In the genomic region with DNA sequence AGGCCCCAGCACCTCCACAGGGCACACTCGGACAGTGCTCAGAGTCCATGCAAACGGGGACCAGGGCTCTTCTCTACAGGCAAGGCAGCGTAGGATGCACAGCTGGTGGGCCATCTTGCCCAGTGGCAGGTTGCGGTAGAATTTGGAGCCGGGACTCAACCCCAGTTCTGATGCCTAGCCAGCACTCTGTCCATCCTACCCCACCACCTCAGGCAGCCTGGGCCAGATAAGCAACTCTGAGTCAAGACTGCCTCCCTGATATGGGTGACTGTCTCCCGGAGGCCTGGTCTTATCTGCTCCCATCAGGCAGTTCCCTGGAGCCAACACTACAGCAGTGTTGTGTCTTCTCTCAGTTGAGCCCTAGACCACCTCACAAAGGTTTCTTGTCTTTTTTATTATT, we compare ENCODE assay signal across 15 mouse cellular contexts. TPM values are rescaled to one million over a fixed set of nuclear protein-coding genes. Genes with fewer than 3 reads are reported as not detected.
DNase-seq lines count a peak whose midpoint lies in the region; ATAC-seq and TF ChIP-seq lines count a peak whose summit lies in the region.
"Had no signal": no experiment of that assay in that cellular context is flagged by ENCODE, and none has a peak within 500 bp of the region (broad histone marks: within the 10 kb centered on the region; RNA-seq: fewer than 3 reads in every experiment).

No protein-coding gene starts in this region.

- no peak for TF ChIP-seq CTCF in cerebellum, adult 2 months (IDR thresholded peaks at IDR 0.05; ENCODE audit: borderline replicate concordance, insufficient read depth, low read depth, low read length)

- H3K4me1 ChIP-seq in cerebellum, adult 2 months (ENCODE audit: control insufficient read depth, insufficient read depth, low read length), result peaks cover 13% of the 10 kb centered on the region
- H3K4me1 ChIP-seq in megakaryocyte, embryonic 14.5 days, result peaks cover 63% of the 10 kb centered on the region
- H3K4me1 ChIP-seq in liver, embryonic 12.5 days, result peaks cover 80% of the 10 kb centered on the region
- peaks cover 16% of the 10 kb centered on the region for H3K4me1 ChIP-seq in intestine, embryonic 15.5 days (replicated peaks)

- H3K27me3 ChIP-seq in cerebellum, adult 2 months (ENCODE audit: control insufficient read depth, insufficient read depth, low read length), result no peaks in the 10 kb centered on the region
- no peaks in the 10 kb centered on the region for H3K27me3 ChIP-seq in megakaryocyte, embryonic 14.5 days (replicated peaks)
- no peaks in the 10 kb centered on the region for H3K27me3 ChIP-seq in liver, embryonic 12.5 days (replicated peaks)
- H3K27me3 ChIP-seq in intestine, embryonic 15.5 days (replicated peaks), result no peaks in the 10 kb centered on the region

- no peak overlapping the region for H3K4me3 ChIP-seq in cerebellum, adult 2 months (replicated peaks; ENCODE audit: insufficient read depth, low read depth, low read length)
- H3K4me3 ChIP-seq in megakaryocyte, embryonic 14.5 days (replicated peaks), result peak overlapping the region; percentile 82
- peak overlapping the region; percentile 82 for H3K4me3 ChIP-seq in liver, embryonic 12.5 days
- no peak overlapping the region for H3K4me3 ChIP-seq in intestine, embryonic 15.5 days (replicated peaks)
- H3K4me3 ChIP-seq: forebrain, embryonic 12.5 days; gastrocnemius, adult 2 months; midbrain, embryonic 12.5 days had no signal

- 90% methylated on average over 6 of the region's 6 CpGs for WGBS in cerebellum, adult 2 months
- 20% methylated on average over 6 of the region's 6 CpGs for WGBS in liver, embryonic 12.5 days (ENCODE audit: insufficient replicate concordance)
- 84% methylated on average over 6 of the region's 6 CpGs for WGBS in intestine, embryonic 15.5 days

- DNase-seq in cerebellum, adult 11 months, result peak; percentile 16
- DNase-seq in cerebellum, adult 2 months, result no peak
- peak; percentile 66 to 77 for DNase-seq in spleen, postnatal 4 days (ENCODE audit: low spot score in 2 of 2)
- no peak for DNase-seq in retina, embryonic 14.5 days (ENCODE audit: low spot score)
- DNase-seq: adrenal gland, adult 8-10 months; gastrocnemius, adult 2 months; kidney, adult 9 months; thymus, postnatal 4 days had no signal

- H3K4me2 ChIP-seq in liver, embryonic 12.5 days, result peak overlapping the region; percentile 97
- no peak overlapping the region for H3K4me2 ChIP-seq in intestine, embryonic 15.5 days (replicated peaks)
- H3K4me2 ChIP-seq: forebrain, embryonic 12.5 days; midbrain, embryonic 12.5 days had no signal

- H3K27ac ChIP-seq in cerebellum, adult 2 months (ENCODE audit: insufficient read depth, low read length), result no peak overlapping the region
- H3K27ac ChIP-seq in liver, embryonic 12.5 days, result peak overlapping the region; percentile 99
- no peak overlapping the region for H3K27ac ChIP-seq in intestine, embryonic 15.5 days
- H3K27ac ChIP-seq: forebrain, embryonic 12.5 days; gastrocnemius, adult 2 months; midbrain, embryonic 12.5 days had no signal

- ATAC-seq in megakaryocyte, adult 5-6 weeks (ENCODE audit: poor library complexity, severe bottlenecking), result no peak
- peak; percentile 82 for ATAC-seq in liver, embryonic 12.5 days
- ATAC-seq in intestine, embryonic 15.5 days, result no peak
- ATAC-seq: hindbrain, embryonic 16.5 days had no signal

- H3K9ac ChIP-seq in liver, embryonic 12.5 days, result peak overlapping the region; percentile 90
- no peak overlapping the region for H3K9ac ChIP-seq in intestine, embryonic 15.5 days
- H3K9ac ChIP-seq: forebrain, embryonic 12.5 days; midbrain, embryonic 12.5 days had no signal

- H3K36me3 ChIP-seq in megakaryocyte, embryonic 14.5 days (replicated peaks; ENCODE audit: low read length), result peaks cover 50% of the 10 kb centered on the region
- H3K36me3 ChIP-seq in liver, embryonic 12.5 days, result peaks cover 11% of the 10 kb centered on the region
- no peaks in the 10 kb centered on the region for H3K36me3 ChIP-seq in intestine, embryonic 15.5 days
- H3K36me3 ChIP-seq: forebrain, embryonic 12.5 days; midbrain, embryonic 12.5 days had no signal

- TF ChIP-seq POLR2A in cerebellum, adult 2 months (IDR thresholded peaks at IDR 0.05; ENCODE audit: borderline replicate concordance, insufficient read depth, low read length), result no peak

- no peaks in the 10 kb centered on the region for H3K9me3 ChIP-seq in megakaryocyte, embryonic 14.5 days
- no peaks in the 10 kb centered on the region for H3K9me3 ChIP-seq in liver, embryonic 12.5 days (replicated peaks)
- no peaks in the 10 kb centered on the region for H3K9me3 ChIP-seq in intestine, embryonic 15.5 days
- H3K9me3 ChIP-seq: forebrain, embryonic 12.5 days; midbrain, embryonic 12.5 days had no signal

RNA-seq across cellular contexts. Expression of a gene that starts 37.2 kb away (rescaled TPM):
- 206 and 213 TPM in 2 replicates for polyA plus RNA-seq in cerebellum, adult 2 months (2012; rRNA removed)
- polyA plus RNA-seq in megakaryocyte, embryonic 14.5 days (2012; ENCODE audit: insufficient read depth, low replicate concordance), result 509 and 816 TPM in 2 replicates
- total RNA-seq in megakaryocyte, adult 5-6 weeks (2015), result 17.9 and 18.8 TPM in 2 replicates
- 39.7 and 49.7 TPM in 2 replicates for total RNA-seq in megakaryocyte, adult 5-6 weeks (2017)
- 130 and 131 TPM in 2 replicates for polyA plus RNA-seq in liver, embryonic 12.5 days (2016; fragmentation: Nextera tagmentation; extraction: Ambion mirVana)
- polyA plus RNA-seq in intestine, embryonic 15.5 days (2015; fragmentation: Nextera tagmentation; extraction: Ambion mirVana), result 27.0 and 27.1 TPM in 2 replicates

Comparison
In these comparisons a context has a peak if more than half of its experiments do, and no peak if none do; other contexts are left out.
1. DNase-seq: peak in cerebellum, adult 11 months (single experiment) and spleen, postnatal 4 days (2 of 2); none in cerebellum, adult 2 months (0 of 2) and retina, embryonic 14.5 days (single experiment).
2. H3K4me3 ChIP-seq: peak in megakaryocyte, embryonic 14.5 days (single experiment) and liver, embryonic 12.5 days (single experiment); none in cerebellum, adult 2 months (single experiment) and intestine, embryonic 15.5 days (single experiment).